Mouse (Mus musculus): Measurements from ENCODE around the gene Prune2.

Gene Prune2

DNA sequence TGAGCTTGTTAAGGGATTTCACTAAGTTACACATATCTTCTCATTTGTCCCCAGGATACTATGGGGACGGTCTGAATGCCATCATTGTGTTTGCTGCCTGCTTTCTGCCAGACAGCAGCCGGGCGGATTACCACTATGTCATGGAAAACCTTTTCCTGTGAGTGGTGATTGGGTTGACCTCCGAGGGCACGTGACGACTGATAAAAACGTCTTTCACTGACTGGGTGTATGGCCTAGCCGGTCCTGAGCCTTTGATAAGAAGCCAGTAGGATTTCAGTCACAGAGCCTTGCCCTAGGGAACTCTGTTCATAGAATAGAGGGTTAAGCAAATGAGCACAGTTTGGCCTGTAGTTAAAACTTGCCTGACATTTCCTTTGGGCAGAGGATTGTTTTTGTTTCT lies 243.1 kb downstream of the Prune2 start:
- DNase-seq (ENCODE audit: low spot score): no peak

DNA sequence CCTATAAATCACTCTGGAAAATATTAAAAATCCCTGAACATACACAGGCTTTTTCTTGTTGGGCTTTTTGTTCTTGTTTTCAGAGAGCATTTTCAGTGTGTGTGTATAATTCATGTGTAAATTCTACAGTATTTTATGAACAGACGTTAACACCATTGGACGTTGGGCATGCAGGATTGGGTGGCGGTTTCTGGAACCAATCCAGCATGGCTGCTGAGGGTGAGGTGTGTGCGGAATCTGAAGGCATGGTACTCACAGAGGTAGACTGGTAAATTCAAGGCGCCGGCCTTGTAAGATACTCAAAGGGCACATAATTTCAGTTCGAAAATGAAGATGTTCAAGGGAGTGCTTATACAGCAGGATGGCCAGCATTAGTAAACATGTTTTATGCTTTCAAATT lies 251.2 kb downstream of the Prune2 start:
- DNase-seq (ENCODE audit: low spot score): no peak

DNA sequence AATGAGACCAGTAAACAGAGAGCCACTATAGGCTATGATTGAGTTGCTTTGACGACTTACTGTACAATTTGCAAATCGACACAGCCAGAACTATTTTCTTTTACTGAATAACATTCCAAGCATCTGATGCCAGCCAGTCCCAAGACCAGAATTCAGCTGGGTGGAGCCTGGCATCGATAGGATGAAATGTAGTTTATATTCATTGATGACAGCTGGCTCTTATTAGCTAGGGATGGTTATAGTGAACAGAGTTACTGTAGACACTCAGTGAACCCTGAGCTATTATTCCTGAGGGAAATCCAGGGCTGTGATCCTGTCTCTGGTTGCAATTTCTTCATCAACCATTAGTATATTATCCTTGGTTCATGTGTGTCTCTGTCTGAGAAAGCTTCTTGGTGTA lies 254.6 kb downstream of the Prune2 start:
- no peak for DNase-seq (ENCODE audit: low spot score)

DNA sequence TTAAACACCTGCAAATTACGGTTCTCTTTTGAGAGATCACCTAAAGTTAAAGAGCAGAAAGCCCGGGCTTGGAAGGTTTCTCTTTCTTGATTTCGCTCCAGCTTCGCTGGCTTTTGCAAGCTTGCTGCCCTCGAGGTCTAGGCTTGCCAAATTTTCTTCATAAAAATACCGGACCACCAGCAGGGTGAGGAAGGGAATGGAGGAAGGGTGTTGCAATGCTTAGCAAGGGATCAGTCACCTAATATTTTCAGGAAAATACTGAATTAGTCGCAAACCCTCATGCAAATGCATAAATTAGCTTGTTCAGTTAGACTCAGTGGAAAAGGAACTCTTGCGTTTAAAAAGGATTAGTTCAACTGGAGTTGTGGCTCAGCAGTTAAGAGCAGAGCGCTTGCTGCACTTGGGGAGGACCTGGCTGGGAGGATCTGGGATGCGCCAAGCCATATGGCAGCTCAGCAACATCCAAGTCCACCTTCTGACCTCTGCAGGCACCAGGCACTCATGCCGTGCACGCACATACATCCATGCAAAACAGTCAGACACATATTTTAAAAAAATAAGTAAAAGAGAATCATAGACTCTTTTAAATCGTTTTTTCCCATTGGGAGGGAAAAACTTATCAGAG lies 259.1 kb downstream of the Prune2 start:
- no peak for DNase-seq (ENCODE audit: low spot score)

DNA sequence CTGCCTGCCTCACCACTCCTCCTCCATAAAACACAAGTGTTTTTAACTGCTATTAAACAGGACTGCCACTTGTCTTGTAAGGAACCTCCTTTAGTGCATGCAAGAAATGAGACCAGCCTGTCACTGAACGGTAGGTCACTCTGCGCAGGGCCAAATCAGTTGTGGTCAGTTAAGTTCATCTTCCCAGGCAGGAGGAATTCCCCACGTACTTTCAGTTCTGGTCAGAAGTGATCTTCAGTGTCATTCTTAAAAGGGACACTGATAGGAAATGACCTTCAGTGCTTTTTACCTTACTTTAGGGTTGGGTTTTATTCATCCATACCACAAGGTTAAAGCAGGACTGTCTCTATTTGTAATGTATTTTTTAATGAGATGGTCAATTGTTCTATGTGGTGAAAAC lies 262.3 kb downstream of the Prune2 start:
- DNase-seq (ENCODE audit: low spot score): no peak

DNA sequence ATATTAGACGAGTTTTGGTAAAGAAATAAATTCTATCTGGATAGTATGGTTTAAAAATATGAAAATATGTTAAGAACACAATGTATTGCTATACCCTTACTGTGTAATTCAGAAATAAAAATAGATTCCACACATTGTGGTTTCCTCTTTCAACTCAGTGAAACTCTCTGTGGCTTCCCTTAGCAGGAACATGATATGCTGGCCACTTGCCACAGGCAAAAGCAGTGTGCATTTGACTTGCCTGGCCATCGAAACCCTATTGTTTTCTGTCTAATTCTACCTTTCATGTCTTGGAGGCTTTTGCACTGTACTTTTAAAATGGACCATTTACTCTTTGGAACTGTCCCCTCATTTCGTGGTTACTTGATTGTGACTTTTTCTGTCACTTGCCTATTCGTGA lies 267.9 kb downstream of the Prune2 start:
- DNase-seq (ENCODE audit: low spot score): no peak

DNA sequence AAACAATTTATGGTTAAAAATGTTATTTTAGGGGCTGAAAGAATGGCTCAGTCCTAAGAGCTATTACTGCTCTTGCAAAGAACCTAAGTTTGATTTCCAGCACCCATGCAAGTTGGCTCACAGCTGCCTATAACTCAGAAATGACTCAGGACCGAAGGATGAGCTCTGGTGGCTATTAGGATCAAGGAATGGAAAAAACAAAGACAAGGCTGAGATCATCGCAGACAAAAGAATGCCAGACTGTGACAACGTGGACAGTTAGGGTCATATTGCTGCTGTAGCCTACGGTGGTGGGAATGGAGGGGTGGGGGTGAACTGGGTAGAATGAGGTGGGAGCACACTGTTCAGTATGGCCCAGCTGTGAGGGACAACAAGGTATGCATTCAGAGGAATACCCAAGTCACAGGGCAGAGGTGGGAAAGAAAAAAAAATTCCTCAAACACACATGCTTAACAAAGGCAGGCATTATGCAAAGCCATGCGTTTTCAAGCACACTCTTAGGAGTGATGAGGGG lies 269.7 kb downstream of the Prune2 start:
- no peak for DNase-seq (ENCODE audit: low spot score)

DNA sequence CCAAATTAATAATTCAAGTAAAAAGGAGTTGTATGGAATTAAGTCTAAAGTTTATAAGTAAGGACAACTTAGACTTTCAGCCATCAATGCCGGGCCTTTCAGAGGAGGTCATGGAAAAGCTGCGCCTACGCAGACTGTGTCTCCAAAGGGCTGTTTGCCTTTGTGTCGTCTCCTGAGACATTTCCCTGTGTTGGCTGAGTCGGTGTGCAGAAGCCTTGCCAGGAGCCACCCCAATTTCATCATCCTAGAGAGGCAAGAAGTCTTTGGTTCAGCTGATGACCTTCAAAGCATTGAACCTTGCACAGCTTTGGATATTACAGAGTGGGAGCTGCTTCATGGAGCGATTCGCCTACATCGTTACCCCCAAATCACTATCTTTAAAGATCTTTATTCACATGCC lies 270.2 kb downstream of the Prune2 start:
- DNase-seq (ENCODE audit: low spot score): no peak

DNA sequence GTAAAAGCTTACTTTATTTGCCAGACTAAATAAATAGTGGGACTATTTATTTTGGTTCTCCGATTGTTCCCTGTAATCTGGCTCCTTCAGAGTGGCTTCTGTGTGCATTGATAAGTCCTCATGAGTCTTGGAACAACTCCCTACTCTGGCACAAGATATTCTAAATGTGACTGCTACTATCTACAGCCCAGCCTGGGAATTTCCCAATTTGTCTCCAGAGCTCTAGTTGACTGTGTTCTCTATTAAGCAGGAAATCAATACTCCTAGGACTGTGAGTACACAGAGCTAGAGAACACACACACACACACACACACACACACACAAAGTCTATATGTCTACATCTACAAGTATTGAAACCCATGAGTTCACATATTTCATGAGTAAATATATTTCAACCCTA lies 274.1 kb downstream of the Prune2 start:
- DNase-seq (ENCODE audit: low spot score): no peak

DNA sequence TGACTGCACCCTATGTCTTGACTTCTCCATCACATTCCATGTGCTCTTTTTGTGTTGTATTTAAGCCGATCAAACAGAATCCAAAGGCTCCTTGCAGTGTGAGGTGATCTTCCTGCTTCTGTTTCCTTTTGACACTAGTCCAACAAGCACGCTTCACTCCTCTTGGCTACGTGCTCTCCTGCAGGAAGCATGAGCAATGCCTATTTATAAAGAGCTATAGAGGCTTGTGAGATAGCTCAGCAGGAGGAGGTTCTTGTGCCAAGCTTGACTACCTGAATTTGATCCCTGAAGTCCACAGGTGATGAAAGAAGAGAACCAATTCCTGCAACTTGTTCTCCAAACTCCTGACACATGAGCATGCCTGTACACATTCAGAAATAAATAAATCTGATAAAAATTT lies 282.6 kb downstream of the Prune2 start:
- DNase-seq (ENCODE audit: low spot score): no peak

DNA sequence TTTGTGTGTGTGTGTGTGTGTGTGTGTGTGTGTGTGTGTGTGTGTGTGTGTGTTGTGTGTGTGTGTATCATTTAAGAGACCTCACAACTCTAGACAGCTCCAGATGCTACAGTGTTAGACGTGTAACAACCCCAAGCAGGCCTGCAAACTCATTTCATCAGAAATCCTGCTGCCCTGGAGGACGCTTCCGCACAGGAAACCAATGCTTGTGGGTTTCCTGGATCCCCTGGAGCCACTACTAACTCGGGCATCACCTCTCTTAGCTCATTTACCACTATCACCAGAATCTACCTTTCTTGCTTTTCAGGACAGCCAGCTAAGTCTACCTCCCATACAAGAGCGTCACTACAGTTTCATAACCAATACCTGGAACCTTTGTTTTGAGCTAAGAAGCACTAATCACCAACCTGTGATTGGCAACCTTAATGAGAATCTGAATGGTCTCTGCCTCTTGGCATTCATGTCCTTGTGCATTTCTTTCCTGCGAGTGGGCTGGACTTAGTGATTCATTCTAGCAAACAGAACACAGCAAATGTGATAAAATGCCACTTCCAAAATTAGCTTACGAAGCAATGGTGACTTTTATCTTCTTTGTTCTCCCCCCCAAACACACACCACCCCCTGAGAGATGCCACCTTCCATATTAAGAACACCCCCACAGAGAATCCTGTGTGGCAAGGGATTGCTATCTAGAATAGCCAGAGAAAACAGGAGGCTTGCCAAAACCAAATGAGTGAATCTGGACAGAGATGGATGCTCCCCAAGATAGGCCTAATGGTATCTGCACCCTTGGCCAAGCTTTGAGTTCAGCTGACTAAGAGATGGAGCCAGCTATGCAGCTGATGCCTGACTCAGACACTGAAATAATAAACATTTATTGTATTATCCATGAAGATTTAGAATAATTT lies 284.5 kb downstream of the Prune2 start:
- DNase-seq (ENCODE audit: low spot score): no peak

DNA sequence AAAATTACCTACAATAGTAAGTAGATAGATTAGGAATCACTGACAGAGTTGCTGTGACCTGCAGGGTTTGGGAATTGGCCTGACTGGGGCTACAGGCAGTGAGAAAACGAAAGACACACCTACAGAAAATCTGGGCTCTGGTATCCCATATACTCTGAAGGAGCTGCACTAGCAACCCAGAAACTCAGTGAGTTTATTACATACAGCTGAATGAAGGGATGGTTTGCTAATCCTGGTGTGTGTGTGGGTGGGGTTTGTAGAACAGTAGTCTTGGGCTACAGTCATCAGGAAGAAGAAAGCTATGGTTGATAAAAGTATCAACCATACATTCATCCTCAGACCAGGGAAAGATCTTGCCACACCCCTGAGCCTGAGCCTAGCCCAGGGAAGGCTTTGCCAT lies 285.3 kb downstream of the Prune2 start:
- DNase-seq (ENCODE audit: low spot score): no peak

DNA sequence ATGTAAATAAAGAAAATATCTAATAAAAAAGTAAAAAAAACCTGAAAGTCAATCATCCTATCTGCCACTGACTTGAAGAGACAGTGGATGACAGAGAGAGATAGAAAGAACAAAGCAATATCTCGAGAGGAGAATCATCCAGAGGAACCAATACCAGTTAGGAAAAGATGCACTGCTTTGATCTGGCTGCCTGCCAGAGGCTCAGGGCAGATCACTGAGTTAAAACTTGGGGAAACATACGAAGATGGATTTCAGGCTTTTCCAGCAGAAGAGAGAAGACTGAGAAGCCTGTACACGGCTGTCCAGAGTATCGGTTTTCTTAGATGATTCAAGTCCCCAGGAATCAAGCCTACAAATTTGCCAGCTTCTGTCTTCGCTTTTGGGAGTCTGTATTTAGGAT lies 287.0 kb downstream of the Prune2 start:
- DNase-seq (ENCODE audit: low spot score): no peak

DNA sequence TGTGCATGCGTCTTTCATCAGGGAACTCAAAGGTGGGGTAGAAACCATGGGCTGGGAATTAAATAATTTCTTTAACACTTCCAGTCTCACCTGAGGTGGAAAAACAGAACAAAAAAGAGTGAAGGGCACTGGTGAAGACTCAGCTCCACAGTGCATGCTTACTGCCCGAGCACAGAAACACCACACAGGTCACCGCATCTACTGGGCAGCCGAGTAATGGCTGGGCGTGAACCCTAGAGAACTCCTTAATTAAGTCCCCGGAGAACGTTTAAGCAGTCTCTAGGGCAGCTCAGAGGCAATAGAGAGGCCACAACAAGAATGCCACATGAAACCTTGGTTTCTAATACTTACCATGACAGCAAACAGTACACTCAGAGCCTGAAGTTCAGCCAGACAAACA lies 288.6 kb downstream of the Prune2 start:
- DNase-seq (ENCODE audit: low spot score): no peak

DNA sequence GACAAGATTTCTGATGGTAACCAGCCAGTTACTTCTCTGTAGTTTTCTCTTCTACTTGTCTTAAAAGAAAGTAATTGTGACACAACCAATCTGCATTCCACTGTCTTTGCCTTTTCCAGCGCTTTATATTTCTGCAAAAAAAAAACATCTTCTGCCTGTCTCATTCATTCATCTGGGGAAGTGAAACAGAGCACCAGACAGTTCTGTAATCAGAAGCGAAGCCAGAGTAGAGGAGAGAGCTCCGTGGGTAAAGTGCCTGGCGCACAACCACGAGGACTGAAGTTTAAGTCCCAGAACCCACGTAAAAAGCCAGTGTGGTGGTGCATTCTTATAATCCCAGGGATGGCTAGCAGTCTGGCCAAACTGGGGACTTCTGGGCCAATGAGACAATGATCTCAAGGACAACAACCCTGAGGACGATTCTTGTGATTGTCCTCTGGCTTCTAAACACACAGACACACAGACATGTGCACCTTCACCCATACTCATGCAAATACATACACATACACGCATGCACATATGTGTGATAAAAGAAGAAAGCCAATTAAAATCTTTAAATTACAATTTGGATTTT lies 291.5 kb downstream of the Prune2 start:
- no peak for DNase-seq (ENCODE audit: low spot score)

DNA sequence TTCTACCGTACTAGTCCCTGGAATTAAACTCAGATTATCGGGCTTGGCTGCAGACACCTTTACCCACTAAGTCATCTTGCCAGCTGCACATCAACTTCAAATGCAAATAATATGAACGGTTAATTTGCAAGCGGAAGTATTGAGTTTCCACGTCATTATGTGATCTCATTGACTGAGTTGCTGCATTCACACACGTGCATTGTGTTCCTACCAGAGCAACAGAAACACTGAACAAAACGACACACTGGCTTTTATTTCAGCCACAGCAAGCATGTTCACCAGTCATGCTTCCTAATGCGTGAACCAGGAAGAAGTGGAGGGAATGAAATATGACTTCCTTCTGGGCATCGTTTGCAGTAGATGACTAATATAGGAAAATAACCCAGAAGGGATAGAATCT lies 293.8 kb downstream of the Prune2 start:
- no peak for DNase-seq (ENCODE audit: low spot score)

DNA sequence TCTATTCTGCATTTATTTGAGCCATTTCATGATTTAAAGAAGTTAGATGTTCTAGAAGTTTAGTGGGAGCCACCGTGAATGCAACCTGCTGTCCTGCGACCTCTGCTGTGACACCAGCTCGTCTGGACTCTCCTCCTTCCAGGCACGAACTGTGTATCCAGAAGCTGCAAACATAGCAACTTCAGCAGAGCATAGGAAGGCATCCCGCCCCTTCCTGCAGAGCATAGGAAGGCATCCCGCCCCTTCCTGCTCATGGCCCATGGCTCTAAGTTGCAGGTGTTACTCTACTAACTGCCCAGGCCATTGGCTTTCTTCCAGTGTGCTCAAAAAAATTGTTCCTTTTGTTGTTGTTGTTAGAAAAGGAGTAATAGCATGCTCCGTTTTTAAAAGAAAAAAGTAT lies 294.9 kb downstream of the Prune2 start:
- no peak for DNase-seq (ENCODE audit: low spot score)

DNA sequence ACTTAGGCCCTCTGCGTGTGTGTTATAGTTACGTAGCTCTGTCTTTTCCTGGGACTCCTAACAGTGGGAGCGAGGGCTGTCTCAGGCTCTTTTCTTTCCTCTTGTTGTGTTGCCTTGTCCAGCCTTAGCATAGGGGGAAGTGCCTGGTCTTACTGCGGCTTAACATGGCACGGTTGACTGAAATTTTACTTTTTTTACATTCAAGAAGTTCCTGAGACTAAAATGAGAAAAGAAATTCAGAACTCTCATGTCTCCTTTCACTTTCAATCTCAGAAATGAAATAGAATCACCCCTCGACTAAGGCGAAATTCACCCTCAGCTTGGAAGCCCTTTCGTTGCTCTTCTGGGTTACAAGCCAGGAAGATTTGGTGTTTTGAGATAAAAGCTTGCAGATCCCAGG lies 295.5 kb downstream of the Prune2 start:
- no peak for DNase-seq (ENCODE audit: low spot score)

DNA sequence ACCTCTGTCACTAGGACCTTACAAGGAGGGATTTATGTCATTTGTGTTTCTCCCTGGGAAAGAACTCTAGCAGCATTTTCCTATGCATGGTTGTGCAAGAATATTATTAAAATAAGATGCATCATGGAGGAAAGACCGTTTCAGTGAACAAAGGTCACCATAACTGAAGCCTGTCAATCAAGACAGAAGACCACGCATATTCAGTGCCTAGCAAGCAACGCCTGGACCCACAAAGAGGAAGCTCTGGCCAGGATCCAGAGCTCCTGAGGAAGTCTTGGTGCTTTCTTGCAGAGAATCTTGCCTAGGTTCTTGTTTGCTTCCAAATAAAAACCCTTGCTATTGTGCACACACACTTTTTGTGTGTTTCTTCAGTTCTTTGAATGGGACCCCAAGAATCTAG lies 296.9 kb downstream of the Prune2 start:
- no peak for DNase-seq (ENCODE audit: low spot score)

DNA sequence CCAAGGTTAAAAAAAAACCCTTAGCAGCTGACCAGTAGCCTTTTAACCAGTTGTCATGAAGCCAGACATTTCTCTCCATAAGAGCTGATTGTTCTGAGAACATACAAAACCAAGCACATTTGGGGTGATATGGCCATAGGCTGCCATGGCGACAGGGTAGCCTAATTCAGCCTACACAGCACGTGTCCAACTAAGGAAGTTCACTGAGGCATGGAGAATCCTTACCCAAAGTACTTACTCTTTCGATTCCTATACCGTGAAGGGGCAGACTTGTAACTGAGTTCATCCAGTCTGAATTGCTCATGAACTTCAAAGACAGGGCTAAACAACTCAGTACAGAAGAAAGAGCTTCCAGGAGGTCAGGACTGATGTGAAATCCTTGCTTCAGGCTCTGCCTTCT lies 299.6 kb downstream of the Prune2 start:
- DNase-seq (ENCODE audit: low spot score): no peak

DNA sequence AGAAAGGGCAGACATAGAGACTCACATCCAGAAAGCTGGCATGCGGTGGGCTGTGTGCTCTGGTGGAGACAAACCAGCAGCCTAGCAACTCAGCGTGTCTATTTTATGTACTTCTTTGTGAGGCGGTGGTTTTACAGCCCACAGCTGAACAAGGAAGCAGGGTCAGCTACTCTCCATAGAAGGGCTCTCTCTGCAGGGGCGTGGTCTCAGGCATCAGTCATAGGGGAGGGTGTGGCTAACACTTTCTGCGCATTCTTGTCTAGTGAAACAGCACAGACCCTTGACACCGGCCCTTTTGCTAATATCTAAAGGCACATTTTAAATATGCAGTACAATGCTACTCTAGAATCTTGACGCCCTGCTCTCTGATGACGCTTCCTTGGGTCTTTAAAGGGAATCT lies 300.5 kb downstream of the Prune2 start:
- DNase-seq (ENCODE audit: low spot score): no peak

DNA sequence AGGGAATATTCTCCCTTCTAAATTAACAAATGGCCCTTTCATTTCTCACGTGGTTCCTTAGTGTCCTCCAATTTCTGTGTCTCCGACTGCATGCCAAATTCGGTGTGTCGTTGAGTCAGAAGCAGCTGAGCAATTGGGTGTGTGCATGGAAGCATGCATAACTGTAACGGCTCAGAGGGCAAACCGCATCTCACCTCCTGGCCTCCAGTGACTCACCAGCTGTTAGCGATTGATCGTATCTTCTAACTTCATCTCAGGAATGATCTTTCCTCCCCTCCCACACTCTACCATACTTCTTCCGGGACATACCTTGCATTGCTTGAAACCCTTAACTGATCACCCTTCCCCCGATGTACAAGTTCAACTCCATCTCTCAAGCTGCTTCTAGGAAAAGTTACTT lies 300.9 kb downstream of the Prune2 start:
- DNase-seq (ENCODE audit: low spot score): no peak

DNA sequence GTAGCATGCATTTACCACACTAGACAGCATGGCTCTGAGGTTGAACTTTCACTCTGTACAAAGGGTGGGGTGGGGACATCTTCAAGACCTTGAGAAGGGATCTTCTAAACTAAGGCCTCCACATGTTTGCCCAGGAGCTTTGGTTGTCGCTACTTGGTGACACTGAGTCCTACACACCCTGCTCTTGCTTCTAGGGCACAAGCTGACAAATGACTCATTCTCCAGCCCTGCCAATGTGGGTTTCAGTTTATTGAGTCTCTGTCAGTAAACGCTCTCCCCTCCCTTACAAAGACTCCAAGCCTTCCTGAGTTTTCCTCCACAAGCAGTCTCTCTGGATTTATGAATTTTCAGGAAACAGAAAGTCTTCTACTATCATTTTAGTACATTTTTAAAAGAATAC lies 307.3 kb downstream of the Prune2 start:
- DNase-seq (ENCODE audit: low spot score): no peak
